Mouse (Mus musculus): Measurements from ENCODE around the gene Gprc5a. TPM values are rescaled to one million over a fixed set of nuclear protein-coding genes. Genes with fewer than 3 reads are reported as not detected.

Gene Gprc5a
- polyA plus RNA-seq, 1 experiment = not detected

GRCm38 (mm10) chr6:135060728-135061127 is 4.7 kb upstream of the Gprc5a start:
- 90% methylated on average over 4 of the region's 4 CpGs for WGBS
- H3K27ac ChIP-seq (ENCODE audit: control insufficient read depth, insufficient read depth, low read depth, low read length, poor library complexity) = no peak overlapping the region
- H3K4me3 ChIP-seq (replicated peaks; ENCODE audit: control insufficient read depth, low read depth, low read length) = no peak overlapping the region
- H3K4me1 ChIP-seq (ENCODE audit: control insufficient read depth, insufficient read depth, low read length) = no peaks in the 10 kb centered on the region
- TF ChIP-seq CTCF (IDR thresholded peaks at IDR 0.05; ENCODE audit: control insufficient read depth, insufficient read depth, low read length) (no peak), POLR2A (IDR thresholded peaks at IDR 0.05; ENCODE audit: borderline replicate concordance, control insufficient read depth, low read depth, low read length) (no peak)

DNA sequence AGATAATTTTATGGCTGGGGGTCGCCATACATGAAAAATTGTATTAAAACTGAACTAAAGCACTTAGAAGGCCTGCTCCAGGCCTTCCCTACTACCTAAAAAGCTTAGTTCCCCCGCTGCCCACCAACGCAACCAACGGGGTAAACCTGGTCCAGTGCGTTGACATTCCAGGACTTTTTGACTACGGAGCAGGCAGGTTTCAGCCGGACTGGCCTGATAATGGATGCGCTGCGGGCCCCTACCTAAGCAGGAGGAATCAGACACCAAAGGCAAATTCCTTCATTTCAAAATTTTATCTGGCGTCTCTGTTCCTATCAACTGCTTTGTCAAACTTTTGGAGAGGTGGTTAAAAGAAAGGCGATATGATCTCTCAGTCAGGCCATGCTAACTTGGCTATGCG is 830 bp upstream of the Gprc5a start:
- Histone ChIP-seq H3K4me1 (ENCODE audit: control insufficient read depth, insufficient read depth, low read length) (no peaks in the 10 kb centered on the region), H3K27ac (ENCODE audit: control insufficient read depth, insufficient read depth, low read depth, low read length, poor library complexity) (no peak overlapping the region), H3K4me3 (replicated peaks; ENCODE audit: control insufficient read depth, low read depth, low read length) (no peak overlapping the region)
- WGBS = 88% methylated on average over 12 of the region's 12 CpGs
- TF ChIP-seq CTCF (IDR thresholded peaks at IDR 0.05; ENCODE audit: control insufficient read depth, insufficient read depth, low read length) (no peak), POLR2A (IDR thresholded peaks at IDR 0.05; ENCODE audit: borderline replicate concordance, control insufficient read depth, low read depth, low read length) (no peak)

DNA sequence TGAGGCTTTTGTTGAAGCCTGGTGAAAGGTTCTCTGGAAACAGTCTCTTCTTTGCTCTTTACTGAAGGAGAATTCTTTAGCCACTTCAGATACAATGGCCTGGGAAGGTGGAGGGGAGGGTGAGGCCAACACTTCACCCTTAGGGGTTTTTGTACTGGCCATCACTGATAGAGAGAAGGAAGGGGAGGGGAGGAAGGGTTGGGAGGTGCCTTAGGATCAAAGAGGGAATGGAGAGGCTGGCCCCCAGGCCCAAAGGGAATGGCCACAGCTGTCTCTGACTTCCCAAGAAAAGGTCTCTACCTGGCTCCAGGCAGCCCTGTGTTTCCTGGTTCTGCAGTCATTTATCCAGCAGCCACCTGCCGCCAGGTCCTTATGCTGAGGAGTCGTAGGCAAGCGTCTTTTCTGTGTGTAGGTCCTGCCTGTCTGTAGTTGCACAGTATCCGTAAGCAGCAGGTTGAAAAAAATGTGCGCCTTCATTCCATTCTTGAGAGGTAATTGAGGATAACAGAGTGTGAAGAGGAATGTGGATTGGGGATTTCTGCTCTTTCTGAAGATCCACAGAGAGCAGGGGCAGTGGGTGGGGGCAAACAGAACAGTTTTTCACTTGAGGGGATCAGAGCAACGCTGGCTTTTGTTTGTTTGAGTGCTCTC is 1.5 kb downstream of the Gprc5a start:
- Histone ChIP-seq H3K27ac (ENCODE audit: control insufficient read depth, insufficient read depth, low read depth, low read length, poor library complexity) (no peak overlapping the region), H3K4me3 (replicated peaks; ENCODE audit: control insufficient read depth, low read depth, low read length) (no peak overlapping the region), H3K4me1 (ENCODE audit: control insufficient read depth, insufficient read depth, low read length) (no peaks in the 10 kb centered on the region)
- WGBS = 83% methylated on average over 6 of the region's 6 CpGs
- TF ChIP-seq POLR2A (IDR thresholded peaks at IDR 0.05; ENCODE audit: borderline replicate concordance, control insufficient read depth, low read depth, low read length) (no peak), CTCF (IDR thresholded peaks at IDR 0.05; ENCODE audit: control insufficient read depth, insufficient read depth, low read length) (no peak)

- Histone ChIP-seq H3K4me3 (replicated peaks; ENCODE audit: control insufficient read depth, low read depth, low read length) (no peak overlapping the region), H3K27ac (ENCODE audit: control insufficient read depth, insufficient read depth, low read depth, low read length, poor library complexity) (no peak overlapping the region), H3K4me1 (ENCODE audit: control insufficient read depth, insufficient read depth, low read length) (no peaks in the 10 kb centered on the region)
- TF ChIP-seq CTCF (IDR thresholded peaks at IDR 0.05; ENCODE audit: control insufficient read depth, insufficient read depth, low read length) (no peak), POLR2A (IDR thresholded peaks at IDR 0.05; ENCODE audit: borderline replicate concordance, control insufficient read depth, low read depth, low read length) (no peak)
- WGBS = 77% methylated on average over 5 of the region's 5 CpGs
Measured at GRCm38 (mm10) chr6:135068221-135068620, 2.8 kb downstream of the Gprc5a start.

- 70% methylated on average over 6 of the region's 6 CpGs for WGBS
- Histone ChIP-seq H3K4me1 (ENCODE audit: control insufficient read depth, insufficient read depth, low read length) (no peaks in the 10 kb centered on the region), H3K27ac (ENCODE audit: control insufficient read depth, insufficient read depth, low read depth, low read length, poor library complexity) (no peak overlapping the region), H3K4me3 (replicated peaks; ENCODE audit: control insufficient read depth, low read depth, low read length) (no peak overlapping the region)
- TF ChIP-seq POLR2A (IDR thresholded peaks at IDR 0.05; ENCODE audit: borderline replicate concordance, control insufficient read depth, low read depth, low read length) (no peak), CTCF (IDR thresholded peaks at IDR 0.05; ENCODE audit: control insufficient read depth, insufficient read depth, low read length) (no peak)
Measured at GRCm38 (mm10) chr6:135069856-135070255, 4.4 kb downstream of the Gprc5a start.

DNA sequence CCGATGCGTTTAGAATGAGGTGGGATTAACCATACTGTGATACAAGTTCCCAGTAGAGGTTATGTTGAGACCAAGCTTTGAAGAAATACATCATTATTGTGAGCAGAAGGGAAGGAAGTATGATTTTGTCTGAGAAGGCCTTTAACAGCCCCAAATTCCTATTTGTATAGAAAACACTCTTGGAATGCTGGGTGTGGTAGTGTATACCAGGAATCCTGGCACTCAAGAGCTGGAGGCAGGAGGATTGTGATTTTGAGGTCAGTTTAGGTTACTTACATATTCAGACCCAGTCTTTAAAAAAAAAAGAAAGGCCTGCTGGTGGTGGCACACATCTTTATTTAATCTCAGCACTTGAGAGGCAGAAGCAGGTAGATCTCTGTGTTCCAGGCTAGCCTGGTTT is 4.9 kb downstream of the Gprc5a start:
- 82% methylated on average over 2 of the region's 2 CpGs for WGBS
- Histone ChIP-seq H3K4me1 (ENCODE audit: control insufficient read depth, insufficient read depth, low read length) (no peaks in the 10 kb centered on the region), H3K4me3 (replicated peaks; ENCODE audit: control insufficient read depth, low read depth, low read length) (no peak overlapping the region), H3K27ac (ENCODE audit: control insufficient read depth, insufficient read depth, low read depth, low read length, poor library complexity) (no peak overlapping the region)
- TF ChIP-seq POLR2A (IDR thresholded peaks at IDR 0.05; ENCODE audit: borderline replicate concordance, control insufficient read depth, low read depth, low read length) = no peak
- no peak for TF ChIP-seq CTCF (IDR thresholded peaks at IDR 0.05; ENCODE audit: control insufficient read depth, insufficient read depth, low read length)

GRCm38 (mm10) chr6:135074405-135074947 is 9.0 kb downstream of the Gprc5a start:
- no peak overlapping the region for H3K27ac ChIP-seq (ENCODE audit: control insufficient read depth, insufficient read depth, low read depth, low read length, poor library complexity)
- TF ChIP-seq CTCF (IDR thresholded peaks at IDR 0.05; ENCODE audit: control insufficient read depth, insufficient read depth, low read length) (no peak), POLR2A (IDR thresholded peaks at IDR 0.05; ENCODE audit: borderline replicate concordance, control insufficient read depth, low read depth, low read length) (no peak)
- 43% methylated on average over 6 of the region's 6 CpGs for WGBS

DNA sequence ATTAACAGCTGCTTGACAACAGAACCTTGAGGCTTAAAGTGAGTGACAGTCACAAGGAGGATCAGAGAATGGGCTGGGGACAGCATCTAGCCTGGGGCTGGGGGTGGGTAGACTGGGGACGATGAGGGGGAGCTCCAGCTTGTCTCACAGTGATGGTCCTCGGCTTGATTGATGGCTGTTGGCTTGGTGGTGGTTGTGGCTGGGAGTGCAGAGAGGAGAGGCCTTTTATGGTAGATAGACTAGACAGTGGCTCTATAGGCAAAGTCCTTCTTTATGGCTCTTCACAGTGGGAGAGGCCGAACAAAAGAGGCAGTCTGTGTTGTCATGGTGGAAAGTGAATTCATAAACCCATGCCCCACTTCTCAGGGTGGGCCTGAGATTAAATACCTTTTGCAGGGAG is 10.8 kb downstream of the Gprc5a start:
- Histone ChIP-seq H3K4me3 (replicated peaks; ENCODE audit: control insufficient read depth, low read depth, low read length) (no peak overlapping the region), H3K4me1 (ENCODE audit: control insufficient read depth, insufficient read depth, low read length) (no peaks in the 10 kb centered on the region), H3K27ac (ENCODE audit: control insufficient read depth, insufficient read depth, low read depth, low read length, poor library complexity) (no peak overlapping the region)
- WGBS = 76% methylated on average over 3 of the region's 3 CpGs
- TF ChIP-seq CTCF (IDR thresholded peaks at IDR 0.05; ENCODE audit: control insufficient read depth, insufficient read depth, low read length) (no peak), POLR2A (IDR thresholded peaks at IDR 0.05; ENCODE audit: borderline replicate concordance, control insufficient read depth, low read depth, low read length) (no peak)

More at GRCm38 (mm10) chr6:135074405-135074947, 9.0 kb downstream of the Gprc5a start:
- no peak overlapping the region for H3K4me3 ChIP-seq (replicated peaks; ENCODE audit: control insufficient read depth, low read depth, low read length)
- H3K4me1 ChIP-seq (ENCODE audit: control insufficient read depth, insufficient read depth, low read length) = no peaks in the 10 kb centered on the region
